Mouse (Mus musculus): Measurements from ENCODE around the gene Apela. TPM values are rescaled to one million over a fixed set of nuclear protein-coding genes. Genes with fewer than 3 reads are reported as not detected.

Gene Apela
- total RNA-seq, 1 experiment: 22.8 TPM

GRCm38 (mm10) chr8:65032107-65032506, 5.0 kb downstream of the Apela start:
- Histone ChIP-seq H3K4me1 (ENCODE audit: control insufficient read depth in 2 of 2, insufficient read depth in 2 of 2, low read length in 2 of 2, poor library complexity in 1 of 2) (peaks cover 8 to 16% of the 10 kb centered on the region in 2 experiments), H3K4me3 (ENCODE audit: insufficient read depth in 1 of 2, low read depth in 1 of 2, low read length in 2 of 2, poor library complexity in 1 of 2, severe bottlenecking in 1 of 2) (no peak overlapping the region), H3K9ac (ENCODE audit: insufficient read depth, low read depth, low read length, poor library complexity, severe bottlenecking) (no peak overlapping the region), H3K27ac (ENCODE audit: insufficient read depth, low read depth, low read length, poor library complexity, severe bottlenecking) (no peak overlapping the region), H3K36me3 (ENCODE audit: control insufficient read depth, insufficient read depth, low read length, poor library complexity, severe bottlenecking) (peaks cover 3% of the 10 kb centered on the region; the same call in 1 of the 2 replicates), H3K9me3 (ENCODE audit: control insufficient read depth, insufficient read depth, low read depth, low read length) (no peaks in the 10 kb centered on the region)
- in situ Hi-C loops (cut with MboI; ENCODE audit: low sequenced_read_pairs in 2 of 2, unreplicated experiment in 2 of 2): no loop called here
- TF ChIP-seq CHD2 (IDR thresholded peaks at IDR 0.05; ENCODE audit: low read depth, low read length) (no peak), ZC3H11A (IDR thresholded peaks at IDR 0.05; ENCODE audit: borderline replicate concordance, low read depth, low read length) (no peak), MAFK (IDR thresholded peaks at IDR 0.05; ENCODE audit: insufficient read depth, low read depth, low read length) (no peak), HCFC1 (IDR thresholded peaks at IDR 0.05; ENCODE audit: borderline replicate concordance, insufficient read depth, low read length) (no peak), ZNF384 (IDR thresholded peaks at IDR 0.05; ENCODE audit: low read depth, low read length) (no peak)
- no peak for DNase-seq (ENCODE audit: low read depth, low spot score)

- no peak overlapping the region for H3K9ac ChIP-seq (ENCODE audit: insufficient read depth, low read depth, low read length, poor library complexity, severe bottlenecking)
- no peak for DNase-seq (ENCODE audit: low read depth, low spot score)
- in situ Hi-C loops (cut with MboI; ENCODE audit: low sequenced_read_pairs in 2 of 2, unreplicated experiment in 2 of 2): no loop called here
Measured at GRCm38 (mm10) chr8:65030735-65031485, 6.2 kb downstream of the Apela start.

GRCm38 (mm10) chr8:65029776-65030175, 7.4 kb downstream of the Apela start:
- no peak for DNase-seq (ENCODE audit: low read depth, low spot score)
- Histone ChIP-seq H3K4me3 (ENCODE audit: insufficient read depth in 1 of 2, low read depth in 1 of 2, low read length in 2 of 2, poor library complexity in 1 of 2, severe bottlenecking in 1 of 2) (no peak overlapping the region), H3K36me3 (ENCODE audit: control insufficient read depth, insufficient read depth, low read length, poor library complexity, severe bottlenecking) (peaks cover 3% of the 10 kb centered on the region; the same call in 1 of the 2 replicates), H3K9ac (ENCODE audit: insufficient read depth, low read depth, low read length, poor library complexity, severe bottlenecking) (no peak overlapping the region), H3K9me3 (ENCODE audit: control insufficient read depth, insufficient read depth, low read depth, low read length) (no peaks in the 10 kb centered on the region), H3K27ac (ENCODE audit: insufficient read depth, low read depth, low read length, poor library complexity, severe bottlenecking) (no peak overlapping the region), H3K4me1 (ENCODE audit: control insufficient read depth in 2 of 2, insufficient read depth in 2 of 2, low read length in 2 of 2, poor library complexity in 1 of 2) (peaks cover 8 to 12% of the 10 kb centered on the region in 2 experiments)
- in situ Hi-C loops (cut with MboI; ENCODE audit: low sequenced_read_pairs in 2 of 2, unreplicated experiment in 2 of 2): loop anchor here in 1 of 2 experiments (10.0 kb wide), 1 partner anchor 55 kb away; no protein-coding TSS in a partner anchor
- TF ChIP-seq ZNF384 (IDR thresholded peaks at IDR 0.05; ENCODE audit: low read depth, low read length) (no peak), HCFC1 (IDR thresholded peaks at IDR 0.05; ENCODE audit: borderline replicate concordance, insufficient read depth, low read length) (no peak), MAFK (IDR thresholded peaks at IDR 0.05; ENCODE audit: insufficient read depth, low read depth, low read length) (no peak), ZC3H11A (IDR thresholded peaks at IDR 0.05; ENCODE audit: borderline replicate concordance, low read depth, low read length) (no peak), CHD2 (IDR thresholded peaks at IDR 0.05; ENCODE audit: low read depth, low read length) (no peak)

More at GRCm38 (mm10) chr8:65030735-65031485, 6.2 kb downstream of the Apela start:
- Histone ChIP-seq H3K4me3 (ENCODE audit: insufficient read depth in 1 of 2, low read depth in 1 of 2, low read length in 2 of 2, poor library complexity in 1 of 2, severe bottlenecking in 1 of 2) (no peak overlapping the region), H3K9me3 (ENCODE audit: control insufficient read depth, insufficient read depth, low read depth, low read length) (no peaks in the 10 kb centered on the region), H3K27ac (ENCODE audit: insufficient read depth, low read depth, low read length, poor library complexity, severe bottlenecking) (no peak overlapping the region), H3K4me1 (ENCODE audit: control insufficient read depth in 2 of 2, insufficient read depth in 2 of 2, low read length in 2 of 2, poor library complexity in 1 of 2) (peaks cover 8 to 12% of the 10 kb centered on the region in 2 experiments), H3K36me3 (ENCODE audit: control insufficient read depth, insufficient read depth, low read length, poor library complexity, severe bottlenecking) (peaks cover 3% of the 10 kb centered on the region; the same call in 1 of the 2 replicates)
- no peak for TF ChIP-seq ZC3H11A (IDR thresholded peaks at IDR 0.05; ENCODE audit: borderline replicate concordance, low read depth, low read length)
- no peak for TF ChIP-seq ZNF384 (IDR thresholded peaks at IDR 0.05; ENCODE audit: low read depth, low read length)
- no peak for TF ChIP-seq CHD2 (IDR thresholded peaks at IDR 0.05; ENCODE audit: low read depth, low read length)
- TF ChIP-seq HCFC1 (IDR thresholded peaks at IDR 0.05; ENCODE audit: borderline replicate concordance, insufficient read depth, low read length): no peak
- no peak for TF ChIP-seq MAFK (IDR thresholded peaks at IDR 0.05; ENCODE audit: insufficient read depth, low read depth, low read length)

- Histone ChIP-seq H3K4me1 (ENCODE audit: control insufficient read depth in 2 of 2, insufficient read depth in 2 of 2, low read length in 2 of 2, poor library complexity in 1 of 2) (peaks cover 6 to 8% of the 10 kb centered on the region in 2 experiments; a peak in 3 of 4 replicates), H3K27ac (ENCODE audit: insufficient read depth, low read depth, low read length, poor library complexity, severe bottlenecking) (no peak overlapping the region), H3K36me3 (ENCODE audit: control insufficient read depth, insufficient read depth, low read length, poor library complexity, severe bottlenecking) (peaks cover 3% of the 10 kb centered on the region; the same call in 1 of the 2 replicates), H3K9me3 (ENCODE audit: control insufficient read depth, insufficient read depth, low read depth, low read length) (no peaks in the 10 kb centered on the region), H3K9ac (ENCODE audit: insufficient read depth, low read depth, low read length, poor library complexity, severe bottlenecking) (no peak overlapping the region), H3K4me3 (ENCODE audit: insufficient read depth in 1 of 2, low read depth in 1 of 2, low read length in 2 of 2, poor library complexity in 1 of 2, severe bottlenecking in 1 of 2) (0 out of 4 replicates have a peak overlapping the region, but pooled peaks of 1 of the 2 experiments have one; percentile 11)
- DNase-seq (ENCODE audit: low read depth, low spot score): no peak
- in situ Hi-C loops (cut with MboI; ENCODE audit: low sequenced_read_pairs in 2 of 2, unreplicated experiment in 2 of 2): loop anchor here in 1 of 2 experiments (10.0 kb wide), 1 partner anchor 56 kb away; no protein-coding TSS in a partner anchor
- no peak for TF ChIP-seq MAFK (IDR thresholded peaks at IDR 0.05; ENCODE audit: insufficient read depth, low read depth, low read length)
- TF ChIP-seq ZC3H11A (IDR thresholded peaks at IDR 0.05; ENCODE audit: borderline replicate concordance, low read depth, low read length): peak; percentile 72
Measured at GRCm38 (mm10) chr8:65028959-65029686, 8.0 kb downstream of the Apela start.

Data from ES-E14 (cell line).